Mouse (Mus musculus) olfactory bulb, adult 2 months (tissue): ENCODE data around the gene Minpp1.

Source experiments
- CTCF ChIP-seq: fragments of 200-500 bp; IDR thresholded peaks from 2 replicates; pipeline ENCODE4 v1.5.1; 2012; ENCODE audit warnings: low read depth, mild to moderate bottlenecking, low read length, moderate library complexity; ENCODE audit not compliant: insufficient read depth
- POLR2A ChIP-seq: fragments of 200-500 bp; IDR thresholded peaks from 2 replicates; pipeline ENCODE4 v1.6.1; 2012; ENCODE audit warnings: mild to moderate bottlenecking, low read depth, low read length, moderate library complexity; ENCODE audit not compliant: insufficient read depth

GRCm38 (mm10) chr19:32521446-32521845 lies 35.9 kb downstream of the Minpp1 start:
- TF ChIP-seq CTCF: no peak
- TF ChIP-seq POLR2A: no peak
